Mouse (Mus musculus) kidney, postnatal 0 days (tissue): ENCODE measurements around the gene Ppl. TPM values are rescaled to one million over a fixed set of nuclear protein-coding genes. Genes with fewer than 3 reads are reported as not detected.
A peak's percentile ranks its signal among the peaks of the same experiment; 100 is the strongest.

Experiments used
- ATAC-seq: fragments of 200-750 bp; cut with Nextera tagmentation; replicated peaks from 2 replicates; pipeline ENCODE4 v1.8.0; 2017; ENCODE audit warnings: low read depth, moderate number of reproducible peaks, moderate TSS enrichment, moderate library complexity; ENCODE audit not compliant: low FRiP score
- DNase-seq: peaks from one replicate; pipeline ENCODE4 v3.0.0-alpha.2; 2016; ENCODE audit warnings: low spot score
- H3K27ac ChIP-seq: fragments of 300-500 bp; sonication (generic); 2 replicates; pipeline ENCODE4 v1.5.1; 2014; ENCODE audit warnings: mild to moderate bottlenecking
- H3K27me3 ChIP-seq: fragments of 300-500 bp; sonication (generic); 2 replicates; pipeline ENCODE4 v1.6.1; 2014; ENCODE audit warnings: low read length, mixed read lengths; ENCODE audit not compliant: insufficient read depth
- H3K36me3 ChIP-seq: fragments of 300-500 bp; sonication (generic); 2 replicates; pipeline ENCODE4 v1.6.1; 2014; ENCODE audit warnings: low read length, mixed read lengths; ENCODE audit not compliant: insufficient read depth
- H3K4me1 ChIP-seq: fragments of 300-500 bp; sonication (generic); replicated peaks from 2 replicates; pipeline ENCODE4 v1.6.1; 2014; ENCODE audit warnings: antibody characterized with exemption, low read length, mixed read lengths; ENCODE audit not compliant: insufficient read depth
- H3K4me2 ChIP-seq: fragments of 300-500 bp; sonication (generic); 2 replicates; pipeline ENCODE4 v1.6.1; 2014; ENCODE audit warnings: mild to moderate bottlenecking, low read length, moderate library complexity, mixed read lengths
- H3K4me3 ChIP-seq: fragments of 300-500 bp; sonication (generic); replicated peaks from 2 replicates; pipeline ENCODE4 v1.5.1; 2014; ENCODE audit warnings: low read depth, low read length
- H3K9ac ChIP-seq: fragments of 300-500 bp; sonication (generic); 2 replicates; pipeline ENCODE4 v1.6.1; 2014; ENCODE audit warnings: low read depth, low read length
- H3K9me3 ChIP-seq: fragments of 300-500 bp; sonication (generic); replicated peaks from 2 replicates; pipeline ENCODE4 v1.6.1; 2016; ENCODE audit warnings: low read length, inconsistent platforms, mixed read lengths
- CTCF ChIP-seq: IDR thresholded peaks from 2 replicates; pipeline ENCODE4 v1.5.1; 2016; ENCODE audit warnings: antibody characterized with exemption, low read depth, mild to moderate bottlenecking, moderate library complexity
- WGBS: fragments of 180-500 bp; shearing (Covaris S2); extraction: QIAGEN DNeasy Blood & Tissue Kit; methylation state at CpG from one replicate; pipeline ENCODE4 v1.1.7; 2014; 5-methylcytosine and 5-hydroxymethylcytosine counted together
- polyA plus RNA-seq: library from polyadenylated mRNA; unstranded; fragments of >200 nt; fragmentation: Nextera tagmentation; extraction: Ambion mirVana; gene quantifications from 2 replicates; pipeline ENCODE4 v1.2.1, GENCODE M21; 2015

Gene Ppl
- polyA plus RNA-seq, 1 experiment from 2014 or later: 2.8 TPM

DNA sequence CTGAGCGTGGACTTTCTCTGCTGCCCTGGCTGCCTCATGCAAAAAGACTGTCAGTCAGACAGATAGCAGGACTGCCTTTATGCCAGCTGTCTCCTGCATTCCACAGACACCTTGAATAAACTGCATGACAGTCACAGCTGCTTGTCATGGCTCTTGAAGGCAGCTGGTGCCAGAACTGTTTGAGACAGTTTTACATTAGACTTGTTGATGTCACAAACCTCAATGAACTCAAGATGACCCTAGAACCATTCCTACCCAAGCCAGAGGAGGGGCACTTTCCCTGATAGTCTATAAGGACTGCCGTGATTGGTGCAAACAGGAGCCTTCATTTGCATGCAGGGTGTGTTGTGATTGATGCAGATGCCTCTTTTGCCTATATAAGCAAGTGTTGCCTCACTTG is 18.6 kb downstream of the Ppl start:
- DNase-seq (no peak), ATAC-seq (no peak)
- Histone ChIP-seq H3K4me1 (0 out of 2 replicates have a peak, but pooled peaks cover 3% of the 10 kb centered on the region), H3K9ac (no peak overlapping the region), H3K27ac (no peak overlapping the region), H3K36me3 (no peaks in the 10 kb centered on the region), H3K4me2 (no peak overlapping the region), H3K9me3 (no peaks in the 10 kb centered on the region), H3K27me3 (no peaks in the 10 kb centered on the region), H3K4me3 (no peak overlapping the region)
- WGBS: 83% methylated on average over 2 of the region's 2 CpGs
- TF ChIP-seq CTCF: no peak

DNA sequence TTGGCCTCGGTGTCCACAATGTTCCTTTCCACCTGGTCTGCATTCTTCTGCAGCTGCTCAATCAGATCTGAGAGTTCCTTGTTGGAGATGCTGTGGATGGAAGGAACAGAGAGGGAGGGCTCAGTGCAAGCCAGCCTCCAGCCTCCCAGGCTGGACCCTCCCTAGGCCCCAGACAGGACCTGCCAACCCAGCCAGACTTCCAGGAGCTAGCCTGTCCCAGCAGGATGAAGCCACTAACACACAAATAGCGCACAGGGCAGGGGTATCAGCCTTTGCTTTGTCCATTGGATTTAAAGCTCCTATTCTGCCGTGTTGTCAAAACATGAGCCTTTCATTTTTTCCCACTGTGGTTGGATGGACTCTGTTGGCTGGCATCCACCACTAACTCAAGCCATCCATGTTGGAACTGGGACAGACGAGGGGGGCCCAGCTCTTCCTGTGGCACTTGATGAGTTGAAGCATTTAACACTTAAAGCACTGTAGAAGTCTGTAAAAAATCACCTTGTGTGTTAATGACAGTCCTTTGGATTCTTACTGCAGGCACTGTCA is 19.1 kb downstream of the Ppl start:
- no peak for ATAC-seq
- Histone ChIP-seq H3K4me1 (0 out of 2 replicates have a peak, but pooled peaks cover 3% of the 10 kb centered on the region), H3K4me3 (no peak overlapping the region), H3K36me3 (no peaks in the 10 kb centered on the region), H3K27ac (no peak overlapping the region), H3K9ac (no peak overlapping the region), H3K4me2 (no peak overlapping the region), H3K9me3 (no peaks in the 10 kb centered on the region), H3K27me3 (no peaks in the 10 kb centered on the region)
- no peak for TF ChIP-seq CTCF
- WGBS: 67% methylated on average over 4 of the region's 4 CpGs
- DNase-seq: no peak

DNA sequence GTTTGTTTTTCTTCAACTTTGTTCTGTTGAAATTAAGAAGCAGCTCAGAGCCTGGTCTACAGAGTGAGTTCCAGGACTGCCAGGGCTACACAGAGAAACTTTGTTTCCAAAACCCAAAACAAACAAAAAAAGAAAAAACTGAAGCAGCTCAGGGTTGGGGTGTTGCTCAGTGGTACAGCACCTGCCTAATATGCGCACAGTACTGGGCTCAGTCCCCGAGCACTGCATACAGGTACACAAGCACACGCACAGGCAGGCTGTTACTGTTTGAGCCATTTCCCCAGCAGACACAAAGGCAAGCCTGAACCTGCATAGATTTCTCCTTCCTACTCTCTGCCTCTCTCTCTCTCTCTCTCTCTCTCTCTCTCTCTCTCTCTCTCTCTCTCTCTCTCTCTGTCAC is 21.2 kb downstream of the Ppl start:
- Histone ChIP-seq H3K4me2 (no peak overlapping the region), H3K9me3 (no peaks in the 10 kb centered on the region), H3K36me3 (no peaks in the 10 kb centered on the region), H3K4me3 (no peak overlapping the region), H3K27ac (no peak overlapping the region), H3K9ac (no peak overlapping the region), H3K27me3 (no peaks in the 10 kb centered on the region), H3K4me1 (0 out of 2 replicates have a peak, but pooled peaks cover 3% of the 10 kb centered on the region)
- DNase-seq: no peak
- no peak for TF ChIP-seq CTCF
- no peak for ATAC-seq
- WGBS: 92% methylated on average over 3 of the region's 3 CpGs

DNA sequence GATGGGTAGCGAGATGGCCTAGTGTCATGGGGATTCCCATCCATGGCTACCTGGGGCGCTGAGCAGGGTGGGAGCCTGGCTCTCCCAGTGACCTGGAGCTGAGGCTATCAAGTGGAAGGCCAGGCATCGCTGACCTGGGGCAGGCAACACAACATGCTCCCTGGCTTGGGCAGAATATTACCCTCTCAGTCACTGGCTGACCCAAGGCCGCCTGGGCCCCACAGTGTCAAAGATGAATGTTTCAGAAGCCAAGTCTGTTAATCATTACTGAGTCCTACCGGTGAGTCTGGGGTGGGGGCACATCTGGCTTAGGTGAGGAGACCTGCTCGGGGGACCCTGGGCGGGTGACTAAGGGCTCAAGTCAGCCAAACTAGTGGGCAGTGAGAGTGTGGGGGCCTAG is 22.3 kb downstream of the Ppl start:
- no peaks in the 10 kb centered on the region for H3K9me3 ChIP-seq
- 62% methylated on average over 7 of the region's 7 CpGs for WGBS
- no peak overlapping the region for H3K4me2 ChIP-seq
- no peak overlapping the region for H3K4me3 ChIP-seq
- no peak overlapping the region for H3K27ac ChIP-seq
- H3K9ac ChIP-seq: no peak overlapping the region
- ATAC-seq: no peak; the same call in 1 of the 2 replicates
- no peak for TF ChIP-seq CTCF
- 0 out of 2 replicates have a peak, but pooled peaks cover 3% of the 10 kb centered on the region for H3K4me1 ChIP-seq
- no peaks in the 10 kb centered on the region for H3K27me3 ChIP-seq
- DNase-seq: no peak
- H3K36me3 ChIP-seq: no peaks in the 10 kb centered on the region

DNA sequence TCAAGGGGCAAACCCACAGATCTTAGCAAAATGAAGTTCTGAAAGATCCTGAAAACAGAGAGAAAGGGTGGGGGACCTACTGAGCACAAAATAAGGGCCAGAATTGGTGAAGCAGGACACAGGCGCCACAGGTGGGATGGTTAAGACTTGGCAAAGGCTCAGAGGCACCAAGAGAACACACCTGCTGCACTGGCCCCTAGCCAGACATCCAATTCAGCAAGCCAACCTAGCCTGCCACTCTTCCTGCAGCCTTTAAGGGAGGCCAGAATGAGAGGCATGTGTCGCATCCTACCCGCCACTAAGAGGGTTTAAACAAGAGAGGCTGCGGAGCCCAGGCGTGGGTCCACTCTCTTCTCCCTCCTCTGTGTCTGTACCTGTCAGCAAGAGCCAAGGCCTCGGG is 31.2 kb downstream of the Ppl start:
- Histone ChIP-seq H3K27ac (no peak overlapping the region), H3K4me3 (no peak overlapping the region), H3K9me3 (no peaks in the 10 kb centered on the region), H3K9ac (no peak overlapping the region), H3K4me1 (no peaks in the 10 kb centered on the region), H3K4me2 (no peak overlapping the region), H3K36me3 (no peaks in the 10 kb centered on the region), H3K27me3 (no peaks in the 10 kb centered on the region)
- no peak for ATAC-seq
- TF ChIP-seq CTCF: no peak
- no peak for DNase-seq
- WGBS: 70% methylated on average over 6 of the region's 6 CpGs

DNA sequence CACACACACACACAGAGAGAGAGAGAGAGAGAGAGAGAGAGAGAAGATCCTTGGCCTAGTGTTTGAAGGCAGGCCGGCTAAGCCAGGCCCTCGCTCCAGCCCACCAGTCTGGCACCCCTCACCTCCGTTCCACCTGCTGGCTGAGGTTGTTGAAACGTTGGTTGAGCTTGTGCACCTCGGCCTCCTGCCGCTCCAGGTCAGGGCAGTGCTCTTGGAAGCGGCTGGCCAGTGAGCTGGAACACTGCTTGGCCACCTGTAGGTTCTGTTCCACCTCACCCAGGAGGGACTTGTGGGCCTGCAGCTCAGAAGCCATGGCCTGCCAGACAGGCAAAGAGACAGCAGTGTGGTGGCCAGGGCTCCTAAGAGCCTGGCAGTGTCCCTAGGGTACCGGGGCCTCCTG is 35.7 kb downstream of the Ppl start:
- H3K4me3 ChIP-seq: no peak overlapping the region
- no peaks in the 10 kb centered on the region for H3K27me3 ChIP-seq
- H3K9me3 ChIP-seq: no peaks in the 10 kb centered on the region
- no peak for TF ChIP-seq CTCF
- ATAC-seq: peak; percentile 52
- H3K9ac ChIP-seq: no peak overlapping the region
- H3K27ac ChIP-seq: no peak overlapping the region
- no peak overlapping the region for H3K4me2 ChIP-seq
- H3K36me3 ChIP-seq: no peaks in the 10 kb centered on the region
- H3K4me1 ChIP-seq: no peaks in the 10 kb centered on the region; the same call in 1 of the 2 replicates
- no peak for DNase-seq
- WGBS: 49% methylated on average over 8 of the region's 8 CpGs

DNA sequence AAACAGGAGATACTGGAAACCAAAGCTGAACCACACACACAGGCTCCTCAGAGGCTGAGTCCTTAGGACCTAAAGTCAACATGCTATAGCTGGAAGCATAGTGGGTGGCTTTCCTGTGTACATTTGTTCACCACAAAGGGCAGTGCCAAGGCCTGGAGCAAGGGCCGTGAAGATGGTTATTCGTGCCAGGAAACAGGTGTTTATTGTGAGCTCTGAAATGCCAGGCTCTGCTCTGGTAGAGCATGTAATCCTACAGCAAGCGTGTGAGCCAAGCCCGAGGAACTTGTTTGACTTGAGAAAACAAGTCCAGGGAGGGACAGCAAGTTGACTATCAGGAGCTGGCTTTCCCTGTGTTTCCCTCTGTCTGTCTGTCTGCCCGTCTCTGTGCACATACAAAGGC is 38.9 kb downstream of the Ppl start:
- WGBS: 58% methylated on average over 5 of the region's 5 CpGs
- no peaks in the 10 kb centered on the region for H3K36me3 ChIP-seq
- DNase-seq (peak; percentile 21), ATAC-seq (no peak; the same call in 1 of the 2 replicates)
- no peak overlapping the region for H3K4me2 ChIP-seq
- TF ChIP-seq CTCF: no peak
- no peak overlapping the region for H3K9ac ChIP-seq
- no peak overlapping the region for H3K4me3 ChIP-seq
- H3K27ac ChIP-seq: no peak overlapping the region
- H3K4me1 ChIP-seq: no peaks in the 10 kb centered on the region; the same call in 1 of the 2 replicates
- no peaks in the 10 kb centered on the region for H3K9me3 ChIP-seq
- H3K27me3 ChIP-seq: no peaks in the 10 kb centered on the region
